Mouse (Mus musculus): ENCODE data around the gene Fxyd3.

Fxyd3 gene

DNA sequence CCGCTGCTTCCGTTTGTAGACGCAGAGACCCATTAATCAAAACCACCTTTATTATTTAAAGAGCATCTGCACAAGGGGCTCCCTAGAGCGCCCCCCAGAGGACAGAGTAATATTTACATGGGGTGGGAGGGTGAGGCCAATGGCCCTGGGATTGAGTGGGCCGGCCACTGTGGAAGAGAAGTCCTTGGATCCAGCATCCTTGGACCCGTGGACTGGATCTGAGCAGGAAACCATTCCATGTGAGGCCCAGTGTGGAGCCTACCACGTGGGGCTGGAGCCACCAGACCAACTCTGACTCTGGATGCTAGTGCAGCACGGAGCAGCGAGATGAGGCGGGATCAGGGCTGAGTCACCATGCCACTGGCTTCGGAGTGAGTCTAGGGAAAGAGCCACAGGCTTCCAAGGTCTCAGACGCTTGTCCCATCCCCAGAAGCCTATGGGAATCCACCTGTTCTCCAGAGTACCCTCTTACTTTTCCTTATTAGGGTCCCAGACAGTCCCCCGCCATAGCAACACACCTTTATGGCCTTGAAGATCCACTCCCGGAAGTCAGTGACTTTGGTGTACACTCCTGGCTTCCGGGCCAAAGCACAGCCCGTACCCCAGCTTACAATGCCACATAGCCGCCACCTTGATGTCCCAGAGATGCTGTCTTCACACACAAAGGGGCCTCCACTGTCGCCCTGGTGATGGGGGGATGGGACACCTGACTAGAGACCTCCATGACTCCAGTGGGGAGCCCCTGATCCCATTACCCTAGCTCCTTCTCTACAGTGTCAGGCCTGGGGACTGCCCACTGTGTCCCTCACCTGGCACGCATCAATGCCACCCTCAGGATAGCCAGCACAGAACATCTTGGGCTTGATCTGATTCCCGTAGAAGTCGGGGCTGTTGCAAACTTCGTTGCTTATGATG is 22.4 kb upstream of the Fxyd3 start:
- DNase-seq (ENCODE audit: low spot score): no peak

DNA sequence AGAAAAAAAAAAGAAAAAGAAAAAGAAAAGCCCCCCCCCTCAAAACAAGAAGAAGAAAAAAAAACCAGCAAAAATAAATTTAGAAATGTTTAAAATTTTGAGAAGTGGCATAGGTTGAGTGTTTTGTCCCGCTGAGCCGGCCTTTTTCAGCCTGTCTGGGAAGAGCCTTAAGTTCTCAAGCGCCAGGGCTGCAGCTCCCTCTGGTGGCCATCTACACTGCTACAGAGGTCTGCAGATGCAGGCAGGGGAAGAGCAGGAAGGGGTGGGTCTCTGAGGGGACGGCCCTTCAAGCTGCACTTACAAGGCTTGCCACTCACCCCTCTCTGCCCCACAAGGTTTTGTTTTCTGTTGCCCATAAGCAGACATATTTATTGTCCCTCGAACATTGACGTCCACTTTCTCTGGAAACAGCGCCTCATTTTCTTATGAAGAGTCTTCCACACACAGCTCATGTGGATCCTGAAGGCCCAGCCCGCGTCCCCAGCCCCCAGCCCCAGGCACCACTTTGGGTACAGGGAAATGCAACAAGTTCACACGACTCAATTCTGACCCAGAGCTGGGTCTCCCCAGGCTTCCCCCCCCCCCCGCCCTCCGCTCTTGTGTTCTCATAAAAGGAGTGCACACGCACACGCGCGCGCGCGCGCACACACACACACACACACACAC is 21.2 kb upstream of the Fxyd3 start:
- DNase-seq (ENCODE audit: low spot score): peak; percentile 81

DNA sequence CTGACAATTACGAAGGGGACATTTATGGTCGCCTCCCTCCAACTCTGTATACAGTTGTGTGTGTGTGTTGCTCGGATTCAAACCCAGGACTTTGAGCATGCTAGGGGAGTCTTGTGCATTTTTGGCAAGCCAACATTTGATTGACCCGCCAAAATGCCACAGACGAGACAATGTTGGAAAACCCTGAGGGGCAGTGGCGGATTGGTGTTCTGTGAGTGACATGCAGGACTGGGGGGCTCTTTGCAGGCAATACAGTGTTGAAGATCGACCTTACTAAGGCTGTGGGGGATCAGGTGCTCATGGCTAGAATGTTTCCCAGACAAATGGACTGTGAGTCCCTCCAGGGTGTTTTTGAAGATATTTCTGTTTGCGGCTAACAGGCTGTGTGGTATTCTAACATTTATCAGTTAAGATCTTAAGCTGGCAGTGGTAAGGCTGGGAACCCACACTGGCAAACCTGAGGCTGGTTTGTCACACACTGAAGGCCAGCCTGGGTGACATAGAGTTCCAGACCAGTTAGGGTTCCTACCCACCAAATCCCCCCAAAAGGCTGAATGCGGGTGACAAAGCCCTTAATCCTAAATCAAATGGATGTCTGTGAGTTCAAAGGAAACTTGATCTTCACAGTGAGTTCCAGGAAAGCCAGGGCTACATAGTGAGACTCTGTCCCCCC is 20.5 kb upstream of the Fxyd3 start:
- no peak for DNase-seq (ENCODE audit: low spot score)

DNA sequence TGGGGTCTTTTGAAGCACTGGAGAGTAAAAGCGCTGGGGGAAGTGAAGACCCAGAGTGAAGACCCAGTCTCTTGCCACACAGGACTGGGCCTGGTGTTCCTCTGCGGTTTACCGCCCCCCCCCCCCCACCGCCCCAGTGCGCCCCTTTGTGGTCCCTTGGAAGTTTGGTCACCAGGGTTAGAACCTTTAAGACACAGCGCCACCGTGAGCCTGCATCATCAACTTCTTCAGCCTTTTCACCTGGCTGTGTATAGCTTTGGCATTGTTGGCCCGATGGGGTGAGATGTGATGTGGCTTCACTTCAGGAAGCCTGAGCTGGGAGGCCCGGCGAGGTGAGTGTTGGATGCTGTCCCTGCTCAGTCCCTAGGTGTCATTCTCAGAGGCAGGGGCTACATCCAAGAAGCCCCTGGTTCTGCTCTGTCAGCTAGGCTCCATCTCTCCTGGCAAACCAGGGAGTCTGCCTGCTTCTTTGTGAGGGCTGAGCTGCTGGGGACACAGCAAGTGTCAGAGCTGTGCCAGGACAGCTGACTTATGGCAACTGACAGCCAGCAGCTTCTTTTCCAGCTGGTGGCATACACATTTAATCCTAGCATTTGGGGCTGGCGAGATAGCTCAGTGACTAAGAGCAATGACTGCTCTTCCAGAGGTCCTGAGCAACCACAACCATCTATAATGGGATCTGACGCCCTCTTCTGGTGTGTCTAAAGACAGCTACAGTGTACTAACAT is 18.4 kb upstream of the Fxyd3 start:
- no peak for DNase-seq (ENCODE audit: low spot score)

DNA sequence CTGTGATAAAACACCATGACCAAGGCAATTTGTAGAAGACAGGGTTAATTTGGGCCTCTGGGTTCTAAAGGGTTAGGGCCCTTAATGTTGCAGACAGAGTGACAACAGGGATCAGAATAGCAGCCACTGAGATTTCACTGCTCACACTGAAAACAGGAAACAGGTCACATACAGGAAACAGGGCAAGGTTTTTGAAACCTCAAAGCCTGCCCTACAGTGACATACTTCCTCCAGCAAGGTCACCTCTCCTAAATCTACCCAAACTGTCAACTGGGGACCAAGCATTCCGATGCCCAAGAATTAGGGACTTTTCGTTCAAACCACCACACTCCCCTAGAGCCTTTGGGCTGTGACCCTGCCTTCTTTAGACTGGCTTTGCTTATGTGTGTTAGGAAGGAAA is 13.2 kb upstream of the Fxyd3 start:
- no peak for DNase-seq (ENCODE audit: low spot score)

DNA sequence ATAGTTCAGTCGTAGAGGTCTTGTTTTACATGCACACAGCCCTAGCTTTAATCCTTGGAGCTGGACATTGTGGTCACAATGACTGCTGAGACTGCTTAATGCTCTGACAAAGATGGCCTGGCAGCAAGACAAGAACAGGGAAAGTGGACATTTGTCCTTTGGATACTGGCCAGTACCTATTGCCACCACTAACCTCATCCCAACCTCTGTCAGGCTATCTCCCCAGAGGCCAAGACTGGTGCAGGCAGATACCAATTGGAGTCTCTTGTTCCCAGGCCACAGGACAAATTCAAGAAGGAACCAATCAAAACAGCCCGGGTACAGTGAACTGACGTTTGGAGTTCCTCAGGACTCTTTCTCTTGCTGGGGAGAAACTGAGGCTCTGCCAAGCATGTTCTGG is 11.7 kb upstream of the Fxyd3 start:
- no peak for DNase-seq (ENCODE audit: low spot score)

DNA sequence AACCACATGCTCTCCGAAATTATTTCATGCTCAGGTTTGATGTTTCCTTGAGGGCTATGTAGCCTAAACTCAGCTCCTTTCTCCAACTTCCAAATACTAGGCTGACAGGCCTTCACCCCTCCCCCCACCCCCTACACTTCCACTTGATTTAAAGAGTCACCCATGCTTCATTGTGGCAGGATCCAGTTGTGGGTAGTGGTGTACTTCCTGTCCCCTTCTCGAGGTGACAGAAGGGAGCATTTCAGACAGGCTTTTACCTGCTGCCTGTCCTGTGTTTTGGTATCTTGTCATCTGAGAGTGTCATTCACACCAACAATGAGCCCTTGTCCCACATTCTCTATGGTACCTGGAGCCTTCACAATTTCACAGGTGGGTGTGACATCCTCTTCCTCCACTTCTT is 10.8 kb upstream of the Fxyd3 start:
- no peak for DNase-seq (ENCODE audit: low spot score)

DNA sequence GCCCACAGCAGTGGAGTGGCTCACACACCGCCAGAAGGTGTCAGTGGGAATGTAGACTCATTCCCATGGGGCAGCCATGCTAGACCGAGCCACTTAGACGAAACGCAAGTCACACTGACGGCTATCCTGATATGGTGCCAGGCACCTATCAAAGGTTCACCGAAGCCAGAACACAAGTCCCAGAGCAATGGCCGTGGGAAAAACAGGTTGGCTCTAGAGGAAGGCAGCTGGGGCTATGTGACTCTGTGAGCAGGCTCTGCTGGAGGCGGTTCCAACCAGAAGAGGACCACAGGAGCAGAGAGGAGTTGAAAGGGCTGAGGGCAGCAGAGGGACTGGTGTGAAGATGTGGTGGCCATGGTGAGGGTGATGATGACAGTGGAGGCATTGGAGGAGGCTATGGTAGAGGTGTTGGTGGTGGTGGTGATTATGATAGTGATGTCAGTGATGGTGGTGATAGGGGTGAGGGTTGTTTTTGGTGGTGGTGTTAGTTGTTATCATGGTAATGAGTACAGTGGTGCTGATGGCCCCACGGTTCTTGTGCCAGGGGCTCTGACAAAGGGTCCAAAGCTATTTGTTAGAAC is 9.8 kb upstream of the Fxyd3 start:
- no peak for DNase-seq (ENCODE audit: low spot score)

DNA sequence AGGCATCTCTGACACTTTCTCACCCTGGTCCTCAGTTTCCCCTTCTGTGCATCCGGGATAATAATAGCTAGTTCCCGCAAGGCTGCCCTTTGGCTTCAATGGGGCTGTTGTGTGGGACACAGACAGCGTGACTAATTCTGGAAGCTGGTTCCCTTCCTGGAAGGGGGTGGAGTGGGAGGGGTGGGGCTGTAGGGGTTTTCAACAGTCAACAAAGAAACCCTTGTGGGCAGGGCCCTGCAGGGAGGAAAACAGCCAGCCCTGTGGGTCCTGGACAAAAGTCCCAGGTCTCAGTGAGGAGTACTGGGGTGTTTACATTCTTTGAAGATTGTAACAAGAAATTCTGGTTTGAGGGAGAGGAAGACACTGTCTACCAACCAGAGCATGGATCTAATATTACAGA is 8.7 kb upstream of the Fxyd3 start:
- no peak for DNase-seq (ENCODE audit: low spot score)

DNA sequence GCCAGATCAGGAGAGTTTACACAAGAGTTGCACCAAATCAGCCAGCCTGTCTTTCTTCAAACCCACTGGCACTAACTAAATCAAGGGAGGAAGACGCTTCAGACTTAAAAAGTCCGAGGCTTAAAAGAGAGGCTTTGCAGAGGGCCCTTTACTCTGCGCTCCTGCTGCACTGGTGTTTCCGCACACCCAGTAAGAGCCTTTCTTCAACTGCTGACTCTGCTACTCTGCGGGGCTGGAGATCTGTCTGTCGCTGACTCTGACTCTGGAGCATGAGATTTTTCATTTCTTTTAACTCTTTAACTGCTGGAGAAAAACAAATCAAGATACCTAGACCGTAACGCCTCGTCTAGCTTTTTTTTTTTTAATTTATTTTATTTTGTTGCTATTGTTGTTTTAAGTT is 7.6 kb upstream of the Fxyd3 start:
- no peak for DNase-seq (ENCODE audit: low spot score)

DNA sequence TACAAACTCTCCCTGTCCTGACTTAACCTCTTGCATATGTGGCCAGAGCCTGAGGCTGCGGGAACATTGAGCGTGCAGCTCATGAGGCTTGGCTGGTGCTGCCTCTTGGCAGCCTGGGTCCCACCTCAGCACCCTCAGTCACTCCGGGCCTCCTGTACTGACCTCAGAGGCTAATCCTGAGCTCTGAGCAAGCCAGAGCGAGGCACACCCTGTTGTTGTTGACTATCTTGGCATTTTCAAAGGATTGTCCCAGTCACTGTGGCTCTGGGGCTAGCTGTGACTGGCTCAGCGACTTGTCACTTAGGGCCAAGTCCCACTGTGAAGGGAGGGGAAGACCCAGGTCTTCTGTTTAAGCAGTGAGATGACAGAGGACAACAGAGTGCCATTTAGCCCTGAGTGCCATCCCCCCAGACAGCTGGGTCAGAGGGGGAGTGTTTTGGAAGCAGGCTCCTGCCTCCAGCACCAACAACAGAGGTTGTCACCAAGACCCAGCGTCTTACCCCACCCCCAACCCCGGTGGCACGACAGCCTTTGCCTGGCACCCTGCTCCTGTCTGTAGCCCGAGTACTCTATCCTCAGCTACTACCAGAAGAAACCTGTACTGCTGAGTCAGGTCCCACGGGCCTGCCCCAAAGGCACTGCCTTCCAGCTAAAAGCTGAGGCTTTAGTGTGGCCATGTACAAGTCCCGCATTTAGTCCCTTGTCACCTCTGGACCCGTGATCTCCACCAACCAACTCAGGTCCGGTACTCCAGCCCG is 6.5 kb upstream of the Fxyd3 start:
- DNase-seq (ENCODE audit: low spot score): no peak

DNA sequence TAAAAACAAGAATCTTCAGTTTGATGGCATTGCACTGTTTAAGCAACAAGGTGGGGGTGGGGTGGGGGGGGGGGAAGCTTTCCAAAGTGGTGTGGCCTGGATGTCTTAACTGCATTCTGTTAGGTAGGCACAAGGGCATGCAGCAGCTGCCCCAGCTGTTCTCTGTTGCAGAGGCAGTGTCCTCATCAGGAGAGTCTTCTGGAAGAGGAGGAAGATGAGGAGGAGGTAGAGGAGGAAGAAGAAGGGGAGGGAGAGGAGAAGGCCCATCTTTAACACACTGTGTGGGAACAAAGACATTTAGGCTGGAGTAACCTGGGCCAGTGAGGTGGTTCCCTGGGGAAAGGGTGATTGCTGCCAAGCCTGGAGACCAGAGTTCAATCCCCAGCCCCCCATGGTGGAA is 5.6 kb upstream of the Fxyd3 start:
- no peak for DNase-seq (ENCODE audit: low spot score)

DNA sequence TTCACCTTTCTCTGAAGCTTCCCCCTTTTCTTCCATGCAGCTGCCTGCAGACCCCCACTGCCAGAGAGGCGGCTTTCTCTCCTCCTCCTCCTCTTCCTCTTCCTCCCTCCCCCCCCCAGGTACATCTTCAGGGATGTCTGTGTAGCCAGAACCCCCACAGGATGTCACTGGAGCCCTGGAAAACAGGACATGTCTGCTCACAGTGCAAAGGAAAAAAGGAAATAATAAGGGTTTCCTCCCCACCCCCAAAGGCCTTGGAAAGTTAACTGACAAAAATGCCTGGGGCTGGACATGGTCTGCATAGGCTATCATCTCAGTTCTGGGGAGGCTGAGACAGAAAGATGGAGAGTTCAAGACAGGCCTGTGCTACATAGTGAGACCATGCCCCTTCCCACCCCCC is 4.6 kb upstream of the Fxyd3 start:
- no peak for DNase-seq (ENCODE audit: low spot score)

DNA sequence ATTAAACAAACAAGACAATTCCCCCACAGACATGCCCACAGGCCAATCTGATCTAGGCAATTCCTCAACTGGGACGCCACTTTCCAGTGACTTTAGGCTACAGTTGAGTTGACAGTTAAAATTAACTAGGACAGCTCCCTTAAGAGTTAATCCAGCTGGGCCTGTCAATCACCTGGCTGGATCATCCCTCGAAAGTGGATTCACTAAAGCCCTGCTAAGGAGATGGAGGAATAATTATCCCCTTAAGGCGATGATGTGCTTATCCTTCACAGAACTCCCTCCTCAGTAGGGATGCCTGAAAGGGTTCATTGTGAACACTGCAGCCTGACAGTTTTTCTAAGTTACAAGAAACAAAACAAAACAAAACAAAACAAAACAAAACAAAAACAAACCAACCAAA is 4.1 kb upstream of the Fxyd3 start:
- no peak for DNase-seq (ENCODE audit: low spot score)

DNA sequence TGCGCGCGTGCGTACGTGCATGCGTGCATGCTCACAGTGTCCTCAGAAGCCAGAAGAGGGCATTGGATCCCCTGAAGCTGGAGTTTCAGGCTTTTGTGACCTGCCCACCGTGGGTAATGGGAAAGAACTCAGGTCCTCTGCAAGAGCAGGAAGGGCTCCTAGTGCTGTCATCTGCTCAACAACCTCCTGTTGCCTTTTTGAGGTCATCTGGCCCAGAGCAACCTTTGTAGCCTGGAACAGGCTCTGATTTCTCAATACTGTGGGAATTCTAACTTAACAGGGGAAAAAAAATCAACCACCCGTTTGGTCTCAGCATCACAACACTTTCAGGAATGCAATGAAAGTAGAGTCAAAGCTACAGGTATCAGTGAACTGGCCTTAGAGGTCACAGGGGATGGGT is 3.2 kb upstream of the Fxyd3 start:
- no peak for DNase-seq (ENCODE audit: low spot score)

DNA sequence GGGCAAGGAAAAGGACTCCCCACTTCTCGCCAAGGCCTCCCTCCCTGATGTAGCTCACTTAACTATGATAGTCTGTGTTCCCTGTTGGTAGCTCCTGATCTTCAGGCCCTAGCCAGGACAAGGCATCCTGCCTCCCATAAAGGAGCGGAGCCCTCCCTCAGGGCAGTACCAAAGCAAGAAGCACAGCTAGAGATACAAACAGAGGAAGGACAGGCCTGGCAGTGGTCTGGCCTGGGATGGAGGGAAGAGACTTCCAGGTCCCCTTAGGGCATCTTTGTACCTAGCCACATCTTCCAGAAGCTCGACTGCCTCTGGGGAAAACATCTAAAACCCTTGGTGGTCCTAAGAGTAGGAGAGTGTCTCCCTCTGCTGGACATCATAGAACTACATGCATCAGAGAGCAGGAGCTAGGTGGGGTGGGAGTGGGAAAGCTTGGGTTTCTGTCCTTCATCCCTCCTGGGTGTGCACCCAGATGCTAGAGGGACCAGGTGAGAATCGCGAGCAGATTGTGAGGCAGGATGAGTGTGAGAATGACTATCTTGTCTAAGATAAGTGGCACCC is 1.5 kb upstream of the Fxyd3 start:
- DNase-seq (ENCODE audit: low spot score): peak; percentile 75

DNA sequence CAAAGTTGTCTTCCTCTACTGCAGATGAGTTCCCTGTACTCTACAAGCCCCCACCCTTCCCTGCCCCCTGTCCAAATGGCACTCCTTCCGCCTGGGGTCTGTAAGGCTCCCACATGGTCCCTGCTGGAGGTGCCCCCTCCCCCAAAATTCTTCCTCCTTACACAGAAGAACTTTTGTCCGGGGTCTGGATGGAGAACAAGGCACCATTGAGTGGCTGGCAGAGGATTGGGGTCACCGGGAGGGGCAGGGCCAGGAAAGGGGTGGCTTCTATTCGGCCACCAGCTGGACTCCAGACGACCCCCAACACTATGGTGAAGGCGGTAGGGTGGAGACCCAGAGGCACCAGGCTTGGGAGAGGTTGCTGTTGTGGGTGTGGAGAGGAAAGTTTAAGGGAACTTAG is 966 bp upstream of the Fxyd3 start:
- no peak for DNase-seq (ENCODE audit: low spot score)

DNA sequence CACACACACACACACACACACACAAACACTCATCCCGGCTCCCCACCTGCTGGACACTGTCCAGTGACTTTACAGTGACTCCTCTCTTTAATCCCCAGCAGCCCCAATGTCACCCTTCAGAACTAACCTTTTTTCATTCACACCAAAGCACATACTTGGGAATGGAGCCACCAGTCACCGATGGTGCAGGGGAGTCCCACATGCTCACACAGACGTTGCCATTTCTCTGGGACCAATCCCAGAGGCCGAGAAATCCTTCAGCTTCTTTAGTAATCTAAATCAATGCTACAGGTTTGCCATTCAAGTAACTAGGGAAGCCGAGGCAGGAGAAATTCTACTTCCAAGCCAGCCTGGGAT is 1.8 kb downstream of the Fxyd3 start:
- no peak for DNase-seq (ENCODE audit: low spot score)

DNA sequence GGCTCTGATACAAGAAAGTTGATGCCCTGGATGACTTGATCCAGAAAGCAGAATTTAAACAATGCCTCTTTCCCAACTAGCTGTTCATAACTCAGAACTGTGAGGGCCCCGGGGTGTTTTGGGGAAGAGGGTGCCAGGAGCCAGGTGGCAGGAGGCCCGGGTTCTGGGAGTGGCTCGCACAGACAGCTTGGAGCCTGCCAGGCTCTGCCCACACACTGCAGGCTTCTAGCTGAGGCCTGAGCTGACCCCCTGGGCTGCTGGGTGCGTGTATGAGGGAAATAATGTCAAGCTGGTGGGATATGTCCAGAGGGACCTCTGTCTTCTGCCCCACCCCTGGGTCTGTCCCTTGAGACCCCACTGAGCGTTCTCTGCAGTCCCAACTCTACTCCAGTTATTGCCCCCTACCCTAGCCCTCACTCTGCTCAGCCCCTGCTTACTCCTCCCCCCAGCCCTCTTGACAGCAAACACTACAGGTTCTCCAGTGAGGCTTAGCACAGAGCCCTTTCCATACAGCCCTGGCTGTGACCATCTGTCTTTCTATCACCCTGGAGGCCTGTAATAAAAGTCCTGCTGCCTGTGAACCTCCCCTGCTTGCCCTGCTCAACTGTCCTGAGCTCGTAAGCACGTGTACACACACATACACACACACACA is 2.3 kb downstream of the Fxyd3 start:
- no peak for DNase-seq (ENCODE audit: low spot score)

DNA sequence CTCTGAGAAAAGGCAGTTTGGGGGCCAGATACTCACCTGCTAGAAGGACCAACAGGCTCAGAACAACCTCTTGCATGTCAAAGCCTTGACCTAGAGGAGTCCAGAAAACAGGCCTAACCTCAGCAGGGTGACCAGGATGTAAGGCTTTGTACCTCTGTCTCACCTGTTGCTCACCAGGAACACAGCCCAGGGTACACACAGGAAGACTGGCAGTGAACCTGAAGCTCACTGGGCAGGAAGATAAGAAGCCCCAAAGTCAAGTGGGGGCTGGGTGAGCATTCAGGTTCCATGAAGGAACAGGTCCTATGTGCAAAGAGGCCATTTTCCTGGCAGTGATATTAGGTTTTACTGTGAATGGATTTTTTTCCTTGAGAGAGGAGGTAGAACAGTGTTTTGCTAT is 3.0 kb downstream of the Fxyd3 start:
- no peak for DNase-seq (ENCODE audit: low spot score)

DNA sequence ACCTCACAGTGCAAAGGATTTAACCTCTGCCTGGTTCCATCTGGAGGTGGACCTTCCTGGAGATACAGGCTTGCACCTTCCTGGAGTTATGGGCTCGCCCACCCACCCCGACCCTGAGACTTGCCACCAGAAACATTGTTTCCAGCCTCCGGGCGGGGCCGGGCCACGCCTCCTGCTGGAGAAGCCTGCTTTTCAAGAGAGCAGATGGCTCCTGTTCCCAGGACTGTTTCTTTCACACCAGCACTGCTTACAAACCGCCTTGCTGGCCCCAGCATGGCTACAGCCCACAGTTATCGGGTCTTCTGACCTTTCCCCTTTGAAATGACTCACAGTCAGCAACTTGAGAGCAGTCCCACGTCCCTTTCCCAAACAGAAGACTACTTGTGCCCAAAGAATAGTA is 4.2 kb downstream of the Fxyd3 start:
- DNase-seq (ENCODE audit: low spot score): no peak

Measured in layer of hippocampus, adult 9-10 months (tissue).